Mouse (Mus musculus) adrenal gland, adult (tissue): Measurements from ENCODE around the gene E2f2.

Experiments used
- DNase-seq, 2 experiments: peaks; one replicate each; pipeline ENCODE4 v3.0.0; 2022 to 2023; ENCODE audit warnings: low spot score in 1 of 2; ENCODE audit not compliant: inconsistent age in 2 of 2

Gene E2f2

GRCm38 (mm10) chr4:136144126-136144926, 27.9 kb upstream of the E2f2 start:
- DNase-seq = peak; percentile 83 to 93

- no peak for DNase-seq
These were observed 27.3 kb upstream of the E2f2 start for GRCm38 (mm10) chr4:136144927-136145292.

- peak in 1 of 2 experiments; percentile 58 for DNase-seq
These were observed 26.8 kb upstream of the E2f2 start for GRCm38 (mm10) chr4:136145362-136145885.

GRCm38 (mm10) chr4:136145991-136146711, 26.0 kb upstream of the E2f2 start:
- peak in 1 of 2 experiments; percentile 70 for DNase-seq

GRCm38 (mm10) chr4:136146712-136147154, 25.5 kb upstream of the E2f2 start:
- DNase-seq = peak in 1 of 2 experiments; percentile 65

GRCm38 (mm10) chr4:136147436-136148135, 24.6 kb upstream of the E2f2 start:
- peak; percentile 91 to 96 for DNase-seq

- peak; percentile 76 to 85 for DNase-seq
These were observed 23.7 kb upstream of the E2f2 start for GRCm38 (mm10) chr4:136148342-136149044.

- no peak for DNase-seq
These were observed 23.2 kb upstream of the E2f2 start for GRCm38 (mm10) chr4:136149045-136149379.

GRCm38 (mm10) chr4:136149734-136150133, 22.5 kb upstream of the E2f2 start:
- DNase-seq = peak; percentile 64 to 80

GRCm38 (mm10) chr4:136150596-136150995, 21.6 kb upstream of the E2f2 start:
- DNase-seq = peak in 1 of 2 experiments; percentile 42

- no peak for DNase-seq
These were observed 19.4 kb upstream of the E2f2 start for GRCm38 (mm10) chr4:136152821-136153220.

- DNase-seq = no peak
These were observed 17.7 kb upstream of the E2f2 start for GRCm38 (mm10) chr4:136154462-136154861.

GRCm38 (mm10) chr4:136158498-136158897, 13.7 kb upstream of the E2f2 start:
- no peak for DNase-seq

- DNase-seq = peak; percentile 75 to 92
These were observed 12.3 kb upstream of the E2f2 start for GRCm38 (mm10) chr4:136159802-136160397.

- DNase-seq = peak; percentile 86 to 96
These were observed 8.7 kb upstream of the E2f2 start for GRCm38 (mm10) chr4:136163448-136163847.

GRCm38 (mm10) chr4:136164981-136165380, 7.2 kb upstream of the E2f2 start:
- DNase-seq = no peak

GRCm38 (mm10) chr4:136167701-136168100, 4.5 kb upstream of the E2f2 start:
- peak in 1 of 2 experiments; percentile 58 for DNase-seq

- no peak for DNase-seq
These were observed 1.8 kb upstream of the E2f2 start for GRCm38 (mm10) chr4:136170401-136170800.

- no peak for DNase-seq
These were observed 739 bp upstream of the E2f2 start for GRCm38 (mm10) chr4:136171455-136171854.

GRCm38 (mm10) chr4:136172542-136173209, 482 bp downstream of the E2f2 start:
- peak; percentile 80 to 90 for DNase-seq
